9 mouse cellular contexts compared by ENCODE assay signal in the genomic region with DNA sequence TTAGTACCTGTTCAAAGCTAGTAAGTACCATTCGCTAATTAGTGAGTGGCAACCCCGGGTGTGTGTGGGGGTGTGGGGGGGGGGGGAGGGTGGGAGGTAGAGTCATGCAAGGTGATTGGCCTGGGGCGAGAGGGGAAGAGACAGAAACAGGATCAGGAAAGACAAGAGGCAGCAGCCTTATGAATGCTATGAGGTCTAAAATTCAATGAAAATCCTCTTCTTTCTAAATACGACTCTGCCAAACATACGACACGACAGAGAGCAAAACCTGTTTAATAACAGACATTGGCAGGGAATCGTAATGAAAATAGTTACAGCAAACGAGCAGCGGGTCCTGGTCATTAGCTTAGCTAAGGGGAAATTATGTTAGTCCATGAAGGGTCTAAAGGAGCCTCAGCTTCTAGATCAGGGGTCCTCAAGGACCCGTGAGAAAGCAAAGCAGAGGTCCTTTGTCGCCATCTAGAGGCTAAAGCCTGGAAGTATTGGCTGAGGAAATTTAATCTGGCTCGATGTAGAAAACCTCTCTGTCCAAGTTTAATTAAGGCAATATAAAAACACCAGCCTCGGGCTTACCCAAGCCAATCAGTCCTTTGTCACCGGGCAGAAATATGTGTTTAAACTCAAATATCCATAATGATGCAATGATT. TPM values are rescaled to one million over a fixed set of nuclear protein-coding genes. Genes with fewer than 3 reads are reported as not detected.
DNase-seq lines count a peak whose midpoint lies in the region; ATAC-seq and TF ChIP-seq lines count a peak whose summit lies in the region.
"Had no signal": no experiment of that assay in that cellular context is flagged by ENCODE, and none has a peak within 500 bp of the region (broad histone marks: within the 10 kb centered on the region; RNA-seq: fewer than 3 reads in every experiment).

No protein-coding gene starts in this region.

- H3K36me3 ChIP-seq in G1E (replicated peaks), result no peaks in the 10 kb centered on the region
- H3K36me3 ChIP-seq in forebrain, embryonic 15.5 days, result no peaks in the 10 kb centered on the region
- no peaks in the 10 kb centered on the region for H3K36me3 ChIP-seq in stomach, postnatal 0 days (ENCODE audit: control insufficient read depth, insufficient read depth, low read length)

- H3K4me2 ChIP-seq in forebrain, embryonic 15.5 days (replicated peaks), result peak overlapping the region; percentile 36
- peak overlapping the region; percentile 32 for H3K4me2 ChIP-seq in stomach, postnatal 0 days (replicated peaks; ENCODE audit: low read depth)

- DNase-seq in G1E (ENCODE audit: low spot score), result peak; percentile 25
- DNase-seq in hindlimb bud, embryonic 11.5 days (ENCODE audit: extremely low spot score, low read depth, low spot score), result peak; percentile 92
- peak; percentile 41 for DNase-seq in left cerebral cortex, adult 11 months (ENCODE audit: low spot score)
- DNase-seq in mesoderm, embryonic 11.5 days (ENCODE audit: low read depth, low spot score), result peak; percentile 86
- DNase-seq in stomach, postnatal 0 days (ENCODE audit: low spot score), result peak; percentile 29
- DNase-seq in spleen, adult 18-20 months, result no peak

- 16% methylated on average over 14 of the region's 14 CpGs for WGBS in forebrain, embryonic 15.5 days
- 21% methylated on average over 14 of the region's 14 CpGs for WGBS in stomach, postnatal 0 days

- ATAC-seq in G1E (ENCODE audit: extremely low read depth, insufficient number of reproducible peaks, low FRiP score, poor library complexity, severe bottlenecking), result no peak
- ATAC-seq in forebrain, embryonic 15.5 days (replicated peaks), result peak; percentile 90
- no peak for ATAC-seq in stomach, postnatal 0 days (ENCODE audit: low FRiP score, low TSS enrichment)

- TF ChIP-seq EP300 in stomach, postnatal 0 days (optimal IDR thresholded peaks at IDR 0.05), result no peak

- H3K4me1 ChIP-seq in G1E (ENCODE audit: insufficient read depth, low read depth, low read length), result no peaks in the 10 kb centered on the region
- H3K4me1 ChIP-seq in bone marrow macrophage, adult 2 months (ENCODE audit: control insufficient read depth, insufficient read depth, low read length), result no peaks in the 10 kb centered on the region
- peaks cover 3% of the 10 kb centered on the region; the same call in 1 of the 2 replicates for H3K4me1 ChIP-seq in forebrain, embryonic 15.5 days
- H3K4me1 ChIP-seq in stomach, postnatal 0 days (replicated peaks; ENCODE audit: control insufficient read depth, insufficient read depth), result no peaks in the 10 kb centered on the region

- TF ChIP-seq CTCF in G1E (IDR thresholded peaks at IDR 0.05; ENCODE audit: low read depth, low read length), result peak; percentile 71
- TF ChIP-seq CTCF in bone marrow macrophage, adult 2 months (IDR thresholded peaks at IDR 0.05; ENCODE audit: low read depth, low read length), result 0 out of 2 replicates have a peak, but pooled peaks have one; percentile 12
- TF ChIP-seq CTCF in stomach, postnatal 0 days (IDR thresholded peaks at IDR 0.05; ENCODE audit: low read depth), result peak; percentile 82

- H3K9ac ChIP-seq in forebrain, embryonic 15.5 days (replicated peaks), result no peak overlapping the region
- H3K9ac ChIP-seq in stomach, postnatal 0 days (ENCODE audit: low read length), result no peak overlapping the region

- peaks cover 9% of the 10 kb centered on the region for H3K27me3 ChIP-seq in G1E (ENCODE audit: insufficient read depth, low read length)
- peaks cover 15% of the 10 kb centered on the region; the same call in 1 of the 2 replicates for H3K27me3 ChIP-seq in forebrain, embryonic 15.5 days
- no peaks in the 10 kb centered on the region for H3K27me3 ChIP-seq in stomach, postnatal 0 days (ENCODE audit: control insufficient read depth, insufficient read depth, low read length)

- no peaks in the 10 kb centered on the region for H3K9me3 ChIP-seq in G1E (replicated peaks)
- H3K9me3 ChIP-seq in forebrain, embryonic 15.5 days, result no peaks in the 10 kb centered on the region
- H3K9me3 ChIP-seq in stomach, postnatal 0 days (ENCODE audit: control insufficient read depth, low read length), result no peaks in the 10 kb centered on the region

- no peak overlapping the region for H3K4me3 ChIP-seq in G1E (ENCODE audit: low read depth, low read length)
- no peak overlapping the region for H3K4me3 ChIP-seq in bone marrow macrophage, adult 2 months (ENCODE audit: insufficient read depth, low read length)
- no peak overlapping the region for H3K4me3 ChIP-seq in forebrain, embryonic 15.5 days
- no peak overlapping the region for H3K4me3 ChIP-seq in stomach, postnatal 0 days (ENCODE audit: low read depth, low read length)

- no peak for TF ChIP-seq POLR2A in bone marrow macrophage, adult 2 months (IDR thresholded peaks at IDR 0.05; ENCODE audit: borderline replicate concordance, low read depth, low read length)

- no peak overlapping the region for H3K27ac ChIP-seq in bone marrow macrophage, adult 2 months (ENCODE audit: insufficient read depth, low read depth, low read length)
- H3K27ac ChIP-seq in forebrain, embryonic 15.5 days (replicated peaks), result no peak overlapping the region
- no peak overlapping the region for H3K27ac ChIP-seq in stomach, postnatal 0 days (replicated peaks)

RNA-seq across cellular contexts. Expression of a gene that starts 23.6 kb away (rescaled TPM):
- not detected in 2 replicates for total RNA-seq in G1E (2014; fragmentation: Nextera tagmentation)
- not detected in 2 replicates for total RNA-seq in G1E (2017)
- not detected in 2 replicates for polyA plus RNA-seq in G1E (2012)
- not detected in 2 replicates for polyA plus RNA-seq in bone marrow macrophage, adult 2 months (2012; ENCODE audit: insufficient read depth, insufficient read length, missing spikeins)
- polyA plus RNA-seq in forebrain, embryonic 15.5 days (2015; fragmentation: Nextera tagmentation; extraction: Ambion mirVana), result not detected in 2 replicates
- not detected in 2 replicates for polyA plus RNA-seq in stomach, postnatal 0 days (2015; fragmentation: Nextera tagmentation; extraction: Ambion mirVana)
- total RNA-seq: heart, postnatal 14 days had no signal

RNA-seq across cellular contexts. Expression of a gene that starts 54.9 kb away (rescaled TPM):
- total RNA-seq in G1E (2014; fragmentation: Nextera tagmentation) (0.45 TPM in 1 of 2 replicates, not detected in the other), G1E (2017) (0.16 and 0.23 TPM in 2 replicates)
- polyA plus RNA-seq in G1E (2012), result 0.04 TPM in 1 of 2 replicates, not detected in the other
- not detected in 2 replicates for polyA plus RNA-seq in bone marrow macrophage, adult 2 months (2012; ENCODE audit: insufficient read depth, insufficient read length, missing spikeins)
- not detected in 2 replicates for polyA plus RNA-seq in forebrain, embryonic 15.5 days (2015; fragmentation: Nextera tagmentation; extraction: Ambion mirVana)
- polyA plus RNA-seq in stomach, postnatal 0 days (2015; fragmentation: Nextera tagmentation; extraction: Ambion mirVana), result 1.0 and 1.3 TPM in 2 replicates

Comparison
In these comparisons a context has a peak if more than half of its experiments do, and no peak if none do; other contexts are left out.
1. DNase-seq: peak in G1E (single experiment), hindlimb bud, embryonic 11.5 days (single experiment), left cerebral cortex, adult 11 months (single experiment), mesoderm, embryonic 11.5 days (single experiment) and stomach, postnatal 0 days (single experiment); none in spleen, adult 18-20 months (0 of 2).
2. CTCF ChIP-seq: peak in every context shown above with its lines; median percentile 82 in stomach, postnatal 0 days; 71 in G1E; 12 in bone marrow macrophage, adult 2 months.